Mouse (Mus musculus): ENCODE results near the gene Mybbp1a.
A peak's percentile ranks its signal among the peaks of the same experiment; 100 is the strongest.

Gene Mybbp1a

DNA sequence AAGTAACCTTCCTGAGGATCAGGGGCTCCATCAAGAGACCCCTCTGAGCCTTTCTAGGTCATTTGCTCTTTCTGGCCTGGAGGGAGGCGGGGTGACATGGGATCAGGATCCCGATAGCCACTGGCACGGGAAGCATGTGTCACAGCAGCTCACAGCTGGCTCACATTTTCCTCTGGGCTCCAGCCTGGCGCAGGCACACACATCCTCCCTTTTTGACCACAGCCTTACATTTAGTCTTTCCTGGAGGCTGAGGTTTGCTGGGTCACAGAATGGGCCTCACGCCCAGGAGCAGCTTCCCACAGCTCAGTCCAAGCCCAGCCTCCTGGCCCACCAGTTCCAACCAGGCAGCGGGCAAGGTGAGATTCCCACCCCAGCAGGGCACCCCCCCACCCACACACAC, 37.1 kb downstream of the Mybbp1a start:
- DNase-seq (ENCODE audit: low read depth, low spot score) = no peak

DNA sequence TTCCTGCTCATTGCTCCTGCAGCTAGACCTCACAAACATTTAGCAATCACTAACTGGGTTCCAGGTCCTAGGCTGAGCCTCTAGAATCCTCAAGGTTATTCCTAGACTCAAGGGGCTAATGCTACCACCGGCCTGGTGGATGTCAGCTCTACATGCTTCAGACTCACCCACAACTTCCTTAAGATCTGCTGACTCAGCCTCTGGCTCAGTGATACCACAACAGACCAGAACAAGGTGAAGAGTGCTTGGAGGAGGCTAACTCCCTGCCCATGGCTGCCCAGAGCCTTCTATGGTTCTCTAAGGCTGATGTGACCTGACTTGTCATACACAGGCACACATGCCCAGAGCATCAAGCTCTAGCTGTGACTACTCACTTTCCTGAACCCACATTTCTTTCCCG, 38.3 kb downstream of the Mybbp1a start:
- DNase-seq (ENCODE audit: low read depth, low spot score) = no peak

GRCm38 (mm10) chr11:72481313-72481712, 40.2 kb downstream of the Mybbp1a start:
- no peak for DNase-seq (ENCODE audit: low read depth, low spot score)

DNA sequence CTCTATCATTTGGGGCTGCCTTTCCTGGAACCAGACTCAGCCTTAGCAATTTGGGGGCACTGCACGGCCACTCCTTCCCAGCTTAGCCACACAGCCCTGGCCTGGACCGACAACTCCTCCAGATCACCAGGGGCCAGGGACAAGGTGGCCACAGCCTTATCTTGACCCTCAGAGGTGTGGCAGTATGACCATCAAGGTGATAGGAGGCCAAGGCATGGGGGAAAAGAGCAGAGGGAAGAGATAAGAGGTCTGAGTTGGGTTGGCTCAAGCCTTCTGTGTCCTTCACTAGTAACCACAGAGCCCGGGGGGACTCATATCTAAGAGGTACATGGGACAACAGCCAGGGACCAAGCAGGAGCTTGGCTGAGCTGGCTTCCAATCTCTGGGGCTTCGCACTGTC, 40.8 kb downstream of the Mybbp1a start:
- DNase-seq (ENCODE audit: low read depth, low spot score) = no peak

DNA sequence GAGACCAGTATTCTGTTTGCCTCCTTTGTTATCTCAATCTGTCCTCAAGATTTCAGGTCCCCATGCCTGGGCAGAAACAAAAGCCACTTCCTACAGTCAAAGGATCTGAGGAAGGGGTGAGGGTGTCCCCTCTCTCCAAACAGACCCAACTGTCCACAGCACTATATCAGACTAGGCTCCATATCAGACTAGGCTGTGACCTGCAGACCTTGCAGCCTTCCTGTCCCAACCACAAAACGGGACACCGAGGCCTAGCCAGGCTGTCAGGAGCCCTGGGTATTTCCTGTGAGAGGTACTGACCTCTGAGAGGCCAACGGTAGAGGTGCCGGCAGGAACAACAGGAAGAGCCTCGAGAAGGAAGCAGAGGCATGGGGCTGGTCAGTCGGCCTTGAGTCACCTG, 43.4 kb downstream of the Mybbp1a start:
- no peak for DNase-seq (ENCODE audit: low read depth, low spot score)

DNA sequence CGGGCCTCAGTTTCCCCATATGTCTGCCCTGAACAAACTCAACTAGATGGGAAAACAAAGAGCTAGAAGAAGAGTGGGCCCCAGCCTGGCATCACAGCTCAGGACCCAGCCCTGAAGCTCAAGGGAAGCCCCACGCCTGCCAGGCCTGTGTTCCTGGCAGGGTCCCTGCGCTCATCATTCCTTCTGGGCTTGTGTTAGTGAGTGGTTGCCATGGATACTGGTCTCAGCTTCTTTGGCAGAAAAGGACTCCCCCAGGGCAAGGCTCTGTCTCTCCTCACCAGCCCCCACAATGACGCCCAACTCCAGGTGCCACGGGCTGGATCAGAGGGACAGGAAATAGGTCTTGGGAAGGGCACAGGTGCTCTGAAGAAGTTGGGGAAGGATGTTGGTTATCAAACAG, 44.0 kb downstream of the Mybbp1a start:
- DNase-seq (ENCODE audit: low read depth, low spot score) = no peak

GRCm38 (mm10) chr11:72485960-72486359, 44.8 kb downstream of the Mybbp1a start:
- DNase-seq (ENCODE audit: low read depth, low spot score) = no peak

GRCm38 (mm10) chr11:72487171-72487570, 46.0 kb downstream of the Mybbp1a start:
- no peak for DNase-seq (ENCODE audit: low read depth, low spot score)

- no peak for DNase-seq (ENCODE audit: low read depth, low spot score)
These were observed 46.6 kb downstream of the Mybbp1a start for GRCm38 (mm10) chr11:72487739-72488138.

DNA sequence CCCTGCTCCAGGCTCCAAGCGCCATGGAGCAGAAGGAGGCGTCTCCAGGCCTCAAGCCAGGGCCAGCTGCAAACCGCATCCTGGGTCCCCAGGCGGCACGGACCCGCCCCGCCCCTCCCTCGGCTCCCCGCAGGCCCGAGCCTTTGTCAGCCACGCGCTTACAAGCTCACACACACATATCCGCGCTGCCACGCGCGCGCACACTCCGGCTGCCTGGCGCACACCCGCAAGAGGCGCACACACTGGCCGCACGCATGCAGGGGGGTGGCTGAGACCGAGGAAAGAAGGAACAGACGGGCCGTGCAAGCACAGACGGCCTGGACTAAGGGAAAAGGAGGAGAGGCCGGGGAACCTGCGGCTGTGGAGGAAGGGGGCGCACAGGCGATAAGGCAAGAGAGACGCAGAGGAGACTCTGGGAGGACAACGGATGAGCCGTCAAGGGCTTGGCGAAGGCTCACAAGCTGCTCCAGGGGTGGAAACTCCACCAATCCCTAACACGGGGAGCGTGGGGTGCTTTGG, 47.7 kb downstream of the Mybbp1a start:
- DNase-seq (ENCODE audit: low read depth, low spot score) = no peak

DNA sequence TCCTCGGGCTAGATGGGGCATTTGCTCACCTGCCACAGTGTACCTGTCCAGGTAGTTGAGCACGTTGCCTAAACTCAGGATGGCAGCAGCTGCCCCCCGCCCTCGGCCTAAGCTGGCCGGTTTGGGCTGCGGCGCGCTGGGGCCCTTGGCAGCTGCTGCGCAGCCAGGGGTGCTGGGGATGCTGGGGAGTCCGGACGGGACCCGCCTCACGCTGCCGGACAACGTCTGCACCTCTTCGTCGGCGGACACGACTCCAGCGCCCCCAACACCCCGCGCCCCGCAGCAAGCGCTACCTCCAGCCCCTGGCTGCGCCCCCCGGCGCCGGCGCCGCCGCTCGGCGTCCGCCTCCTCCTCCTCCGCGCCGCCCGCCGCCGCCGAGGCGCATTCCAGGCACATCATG, 48.2 kb downstream of the Mybbp1a start:
- no peak for DNase-seq (ENCODE audit: low read depth, low spot score)

DNA sequence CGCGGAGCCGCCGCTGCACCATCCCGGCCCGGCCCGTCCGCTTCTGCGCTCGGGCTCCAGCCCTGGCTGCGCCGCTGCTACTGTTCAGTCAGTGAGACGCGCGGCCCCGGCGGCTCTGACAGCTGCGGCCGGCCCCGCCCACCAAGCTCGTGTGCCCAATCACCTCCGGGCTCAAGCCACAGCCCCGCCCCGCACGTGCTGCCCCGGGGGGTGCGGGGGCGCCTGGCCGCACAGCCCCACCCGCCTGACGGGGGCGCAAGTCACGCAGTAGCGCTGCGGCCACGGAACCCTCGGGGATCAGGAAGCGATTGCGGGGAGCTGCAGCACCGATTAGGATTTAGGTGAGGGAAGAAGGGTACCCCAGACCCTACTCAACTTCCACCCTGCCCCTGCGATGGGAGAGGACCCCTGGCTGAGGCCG, 48.7 kb downstream of the Mybbp1a start, which contains the start of gene Spns2:
TSS of gene Spns2 (minus strand) at position 24 of the 421 bp plus-strand sequence.
- peak; percentile 61 for DNase-seq (ENCODE audit: low read depth, low spot score)

- DNase-seq (ENCODE audit: low read depth, low spot score) = no peak
These were observed 50.2 kb downstream of the Mybbp1a start for GRCm38 (mm10) chr11:72491130-72491960.

- DNase-seq (ENCODE audit: low read depth, low spot score) = peak; percentile 75
These were observed 53.2 kb downstream of the Mybbp1a start for GRCm38 (mm10) chr11:72494046-72494988.

DNA sequence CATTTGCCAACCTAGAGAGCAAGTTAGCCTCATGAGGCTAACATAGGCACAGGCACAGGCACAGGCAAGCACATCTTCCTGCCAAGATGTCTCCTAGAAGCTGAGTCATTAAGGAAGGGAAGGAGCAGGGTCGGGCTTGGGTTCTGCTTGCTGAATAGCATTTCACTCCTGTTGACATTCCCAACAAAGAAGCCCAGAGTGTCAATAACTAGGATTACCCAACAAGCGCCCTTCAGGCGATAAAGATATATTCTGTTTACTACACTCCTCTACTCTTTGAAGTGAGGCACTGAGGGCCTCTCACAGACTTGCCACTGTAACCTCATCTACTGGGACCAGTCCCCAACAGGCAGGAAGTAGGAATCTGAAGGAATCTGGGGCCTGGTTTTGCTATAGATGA, 54.9 kb downstream of the Mybbp1a start:
- no peak for DNase-seq (ENCODE audit: low read depth, low spot score)

DNA sequence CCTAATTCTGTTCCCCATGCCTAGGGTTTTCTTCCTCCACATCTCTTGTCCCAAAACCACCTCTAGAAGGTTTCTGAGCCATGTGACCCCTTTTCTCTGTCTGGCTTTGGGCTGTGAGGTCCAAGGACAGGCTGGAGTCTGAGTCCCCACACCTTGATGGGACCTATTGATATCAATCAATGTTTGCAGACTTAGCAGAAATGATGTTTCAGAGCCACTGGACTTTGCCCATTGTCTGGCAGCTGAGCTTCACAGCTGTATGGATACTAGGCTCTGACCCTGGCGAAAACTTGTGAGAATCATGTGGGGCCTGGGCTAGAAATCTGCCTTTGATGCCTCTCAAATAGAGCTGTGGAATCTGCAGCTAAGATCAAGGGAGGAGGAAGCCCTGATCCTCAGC, 55.6 kb downstream of the Mybbp1a start:
- no peak for DNase-seq (ENCODE audit: low read depth, low spot score)

GRCm38 (mm10) chr11:72497367-72497766, 56.2 kb downstream of the Mybbp1a start:
- no peak for DNase-seq (ENCODE audit: low read depth, low spot score)

- no peak for DNase-seq (ENCODE audit: low read depth, low spot score)
These were observed 59.0 kb downstream of the Mybbp1a start for GRCm38 (mm10) chr11:72500139-72500538.

Measured in forelimb bud, embryonic 11.5 days (tissue).